Mouse (Mus musculus) G1E-ER4 (cell line): ENCODE measurements around the gene Rsph10b. TPM values are rescaled to one million over a fixed set of nuclear protein-coding genes. Genes with fewer than 3 reads are reported as not detected.

Experiments used
- GATA1 ChIP-seq: IDR thresholded peaks from one replicate; pipeline ENCODE4 v1.8.0; 2012; ENCODE audit warnings: low read length, inconsistent platforms
- polyA plus RNA-seq: library from polyadenylated mRNA; stranded (reverse); fragments of >175 nt; gene quantifications from 2 replicates; pipeline ENCODE4 v1.2.3, GENCODE M21; 2012

Rsph10b gene
- not detected in 2 replicates for polyA plus RNA-seq

GRCm38 (mm10) chr5:143932831-143933230 lies at the start of gene Rsph10b:
TSS of gene Rsph10b (plus strand) at chr5:143933035.
- no peak for TF ChIP-seq GATA1

GRCm38 (mm10) chr5:143885274-143885673 lies 47.6 kb upstream of the Rsph10b start:
- TF ChIP-seq GATA1: no peak

DNA sequence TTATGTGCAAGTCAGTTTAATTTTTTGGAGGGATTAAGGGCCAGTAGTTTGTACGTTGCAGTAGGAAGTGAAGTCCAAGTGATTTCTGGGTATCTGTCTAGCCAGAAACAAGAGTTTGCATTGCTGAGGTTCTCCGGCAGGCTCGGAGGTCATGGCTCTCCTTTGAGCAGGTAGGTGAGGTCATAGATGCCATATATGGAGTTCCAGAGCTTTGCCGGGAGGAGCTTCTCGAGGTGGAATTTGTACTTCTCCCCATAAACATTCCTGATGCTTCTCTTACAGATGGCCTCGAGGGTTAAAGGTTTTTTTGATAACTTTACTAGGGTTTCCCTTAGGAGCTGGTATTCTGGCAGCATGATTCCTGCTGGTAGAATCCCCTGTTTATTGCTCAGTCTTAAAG lies 42.1 kb upstream of the Rsph10b start:
- no peak for TF ChIP-seq GATA1

GRCm38 (mm10) chr5:143892255-143892886 lies 40.5 kb upstream of the Rsph10b start:
- TF ChIP-seq GATA1: no peak

DNA sequence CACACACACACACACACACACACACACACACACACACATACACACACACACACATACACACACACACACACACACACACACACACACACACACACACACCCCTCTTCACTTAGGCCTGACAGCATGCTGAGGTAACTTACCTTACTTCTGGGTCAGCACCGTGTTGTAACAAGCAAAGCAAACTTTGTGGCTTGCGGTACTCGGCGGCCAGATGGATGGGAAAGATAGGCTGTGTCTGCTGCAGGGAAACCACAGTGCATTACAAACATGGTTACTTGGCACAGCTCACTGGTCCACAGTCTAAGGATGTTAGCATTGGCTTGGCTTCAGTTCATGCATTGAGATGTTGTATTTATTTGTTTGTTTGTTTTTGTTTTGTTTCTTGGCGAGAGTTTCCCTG lies 39.4 kb upstream of the Rsph10b start:
- peak; percentile 69 for TF ChIP-seq GATA1

DNA sequence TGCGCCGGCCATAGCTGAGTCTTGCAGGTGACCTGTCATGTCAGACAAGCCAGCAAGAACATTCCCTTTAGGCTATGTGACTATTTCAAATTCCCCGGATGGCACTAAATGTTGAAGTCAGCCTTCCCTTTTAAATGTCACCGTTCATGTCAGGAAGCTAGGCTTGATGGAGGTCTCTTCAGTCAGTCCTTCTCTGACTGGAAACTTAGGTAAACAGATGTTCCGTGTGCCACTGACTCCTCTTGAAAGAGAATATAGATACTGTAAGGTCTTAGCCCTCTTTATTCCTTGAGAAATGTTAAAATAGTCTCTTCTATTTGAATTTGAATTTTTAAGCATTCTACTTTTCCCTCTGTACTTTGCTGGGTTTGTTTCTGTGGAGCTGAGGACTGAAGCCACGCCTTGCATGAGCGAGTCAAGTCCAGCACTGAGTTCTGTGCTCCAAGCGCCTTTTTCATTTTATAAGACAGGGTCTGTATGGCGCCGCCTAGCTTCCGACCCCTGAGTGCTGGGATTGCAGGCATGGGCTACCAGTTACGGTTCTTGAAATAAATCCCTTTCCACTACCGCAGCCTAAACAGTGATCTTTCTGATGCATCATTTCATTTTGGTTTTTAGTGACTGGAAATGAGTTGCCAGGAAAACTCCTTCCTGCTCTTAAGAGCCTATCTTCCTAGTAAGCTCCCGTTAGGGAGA lies 35.1 kb upstream of the Rsph10b start, which contains the start of gene Ankrd61:
TSS of gene Ankrd61 (minus strand) at position 51 of the 696 bp plus-strand sequence.
- TF ChIP-seq GATA1: no peak

- TF ChIP-seq GATA1: no peak
Measured at GRCm38 (mm10) chr5:143902111-143902510, 30.7 kb upstream of the Rsph10b start.

GRCm38 (mm10) chr5:143903813-143904212 lies 29.0 kb upstream of the Rsph10b start:
- TF ChIP-seq GATA1: no peak

GRCm38 (mm10) chr5:143906429-143906828 lies 26.4 kb upstream of the Rsph10b start:
- no peak for TF ChIP-seq GATA1

DNA sequence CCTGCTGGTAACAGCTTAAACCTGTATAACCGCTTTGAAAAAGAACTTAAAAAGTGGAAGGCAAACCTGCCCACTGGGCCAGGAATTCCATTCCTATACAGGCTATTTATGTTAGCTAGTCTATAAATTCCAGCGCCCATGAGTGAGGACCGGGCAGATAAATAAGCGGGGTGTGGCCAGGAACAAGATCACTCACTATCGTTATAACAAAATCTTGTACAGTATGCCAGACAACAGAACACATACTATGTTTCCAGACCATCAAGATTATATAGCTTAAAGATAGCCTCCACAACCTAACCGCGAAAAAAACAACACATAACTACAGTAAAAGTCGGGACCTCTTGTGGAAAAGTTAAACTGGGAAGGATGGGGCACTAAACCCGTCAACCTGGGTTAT lies 23.9 kb upstream of the Rsph10b start:
- TF ChIP-seq GATA1: no peak

- TF ChIP-seq GATA1: no peak
Measured at GRCm38 (mm10) chr5:143909417-143910400, 23.1 kb upstream of the Rsph10b start, which contains the start of the genes Aimp2 and Pms2. TSS of gene Aimp2 (minus strand) at chr5:143909847. TSS of gene Pms2 (plus strand) at chr5:143909964.

DNA sequence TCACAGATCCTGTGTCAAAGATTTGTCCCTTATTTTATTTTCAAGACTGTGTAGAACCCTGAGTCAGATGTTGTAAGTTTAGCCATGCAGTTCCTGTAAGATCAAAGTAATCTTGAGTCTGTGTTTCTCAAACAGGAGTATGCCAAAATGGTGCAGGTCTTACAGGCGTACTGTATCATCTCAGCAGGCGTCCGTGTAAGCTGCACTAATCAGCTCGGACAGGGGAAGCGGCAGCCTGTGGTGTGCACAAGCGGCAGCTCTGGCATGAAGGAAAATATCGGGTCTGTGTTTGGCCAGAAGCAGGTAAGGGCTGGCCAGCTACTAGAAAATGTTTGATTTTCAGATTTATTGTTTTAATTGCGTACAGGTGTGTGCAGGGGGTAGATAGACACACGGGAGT lies 16.6 kb upstream of the Rsph10b start:
- TF ChIP-seq GATA1: no peak

GRCm38 (mm10) chr5:143917418-143917817 lies 15.4 kb upstream of the Rsph10b start:
- TF ChIP-seq GATA1: no peak

GRCm38 (mm10) chr5:143918120-143918519 lies 14.7 kb upstream of the Rsph10b start:
- no peak for TF ChIP-seq GATA1

DNA sequence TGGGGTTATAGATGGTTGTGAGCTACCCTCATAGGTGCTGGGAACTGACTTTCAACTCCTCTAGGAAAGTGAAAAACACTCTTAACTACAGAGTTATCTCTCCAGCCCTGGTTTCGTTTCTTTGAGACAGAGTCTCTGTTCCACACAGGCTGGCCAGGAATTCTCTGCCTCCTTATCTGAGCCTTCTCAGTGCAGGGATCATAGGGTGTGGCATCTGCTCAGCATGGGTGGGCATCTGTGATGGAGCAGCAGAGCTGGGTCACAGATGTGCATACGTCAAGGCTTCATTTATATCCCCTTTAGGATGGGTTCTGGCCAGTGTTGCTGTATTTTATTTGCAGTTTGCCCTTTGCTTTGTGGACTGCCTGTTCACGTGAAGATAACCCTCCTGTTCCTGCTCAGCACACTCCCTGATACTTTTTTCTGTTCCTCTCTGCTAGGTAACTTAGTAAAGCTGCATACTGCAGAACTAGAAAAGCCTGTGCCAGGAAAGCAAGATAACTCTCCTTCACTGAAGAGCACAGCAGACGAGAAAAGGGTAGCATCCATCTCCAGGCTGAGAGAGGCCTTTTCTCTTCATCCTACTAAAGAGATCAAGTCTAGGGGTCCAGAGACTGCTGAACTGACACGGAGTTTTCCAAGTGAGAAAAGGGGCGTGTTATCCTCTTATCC lies 7.9 kb upstream of the Rsph10b start:
- TF ChIP-seq GATA1: no peak
